Comparison of ENCODE assay signal across 8 mouse cellular contexts in the genomic region with DNA sequence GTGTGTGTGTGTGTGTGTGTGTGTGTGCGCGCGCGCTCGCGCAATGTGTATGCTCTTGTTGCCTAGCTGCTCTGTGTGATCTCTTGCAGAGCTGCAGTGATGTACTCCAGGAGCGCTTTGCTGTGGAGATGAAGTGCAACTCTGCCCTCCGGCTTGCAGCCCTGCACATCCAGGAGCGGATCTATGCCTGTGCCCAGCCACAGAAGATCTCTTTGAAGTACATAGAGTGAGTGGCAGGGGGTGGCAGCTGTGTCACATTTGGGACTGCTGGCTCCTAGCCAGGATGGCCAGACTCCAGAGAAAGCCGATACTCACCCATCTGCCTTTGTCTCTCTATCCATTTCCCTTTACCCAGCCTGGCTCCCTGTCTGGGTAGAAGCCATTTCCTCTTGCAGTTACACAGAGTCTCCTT. TPM values are rescaled to one million over a fixed set of nuclear protein-coding genes. Genes with fewer than 3 reads are reported as not detected.
DNase-seq lines count a peak whose midpoint lies in the region; ATAC-seq lines count a peak whose summit lies in the region.

No protein-coding gene starts in this region.

- 54% methylated on average over 10 of the region's 10 CpGs for WGBS in heart, embryonic 13.5 days
- 59% methylated on average over 10 of the region's 10 CpGs for WGBS in forebrain, embryonic 13.5 days
- WGBS in neural tube, embryonic 14.5 days: 50% methylated on average over 10 of the region's 10 CpGs

- DNase-seq in heart, adult 8-10 months (ENCODE audit: low spot score): no peak
- peak; percentile 60 for DNase-seq in adrenal gland, postnatal 14 days
- DNase-seq in kidney, postnatal 25 days: peak; percentile 45 to 54
- no peak for DNase-seq in urinary bladder, postnatal 25 days (ENCODE audit: low spot score)
- DNase-seq in cerebellum, adult 8-10 months: no peak

- peaks cover 29% of the 10 kb centered on the region for H3K4me1 ChIP-seq in heart, embryonic 13.5 days
- H3K4me1 ChIP-seq in forebrain, embryonic 13.5 days: peaks cover 16% of the 10 kb centered on the region
- H3K4me1 ChIP-seq in neural tube, embryonic 14.5 days (ENCODE audit: control insufficient read depth, insufficient read depth, low read length): 0 out of 2 replicates have a peak, but pooled peaks cover 3% of the 10 kb centered on the region

- no peak overlapping the region for H3K9ac ChIP-seq in heart, embryonic 13.5 days
- 0 out of 2 replicates have a peak overlapping the region, but pooled peaks have one; percentile 17 for H3K9ac ChIP-seq in forebrain, embryonic 13.5 days
- H3K9ac ChIP-seq in neural tube, embryonic 14.5 days (replicated peaks; ENCODE audit: low read depth, low read length): no peak overlapping the region

- H3K4me2 ChIP-seq in heart, embryonic 13.5 days: peak overlapping the region; percentile 27
- H3K4me2 ChIP-seq in forebrain, embryonic 13.5 days: 0 out of 2 replicates have a peak overlapping the region, but pooled peaks have one; percentile 17
- H3K4me2 ChIP-seq in neural tube, embryonic 14.5 days (ENCODE audit: low read depth, low read length): no peak overlapping the region

- no peaks in the 10 kb centered on the region for H3K9me3 ChIP-seq in heart, embryonic 13.5 days
- H3K9me3 ChIP-seq in forebrain, embryonic 13.5 days (replicated peaks): no peaks in the 10 kb centered on the region
- H3K9me3 ChIP-seq in neural tube, embryonic 14.5 days (ENCODE audit: control insufficient read depth, low read length): no peaks in the 10 kb centered on the region

- H3K27ac ChIP-seq in heart, embryonic 13.5 days (replicated peaks): peak overlapping the region; percentile 34; the same call in 1 of the 2 replicates
- no peak overlapping the region for H3K27ac ChIP-seq in forebrain, embryonic 13.5 days
- peak overlapping the region; percentile 16; the same call in 1 of the 2 replicates for H3K27ac ChIP-seq in neural tube, embryonic 14.5 days (ENCODE audit: low read depth, low read length)

- ATAC-seq in heart, embryonic 13.5 days (ENCODE audit: extremely low read depth, insufficient number of reproducible peaks, low FRiP score, low TSS enrichment): 0 out of 2 replicates have a peak, but pooled peaks have one; percentile 44
- ATAC-seq in forebrain, embryonic 13.5 days: peak; percentile 81
- peak; percentile 94 for ATAC-seq in neural tube, embryonic 14.5 days (ENCODE audit: low read depth)

- H3K36me3 ChIP-seq in heart, embryonic 13.5 days: no peaks in the 10 kb centered on the region
- no peaks in the 10 kb centered on the region for H3K36me3 ChIP-seq in forebrain, embryonic 13.5 days (ENCODE audit: poor library complexity, severe bottlenecking)
- H3K36me3 ChIP-seq in neural tube, embryonic 14.5 days (ENCODE audit: control insufficient read depth, insufficient read depth, low read length): no peaks in the 10 kb centered on the region

- H3K27me3 ChIP-seq in heart, embryonic 13.5 days (replicated peaks): no peaks in the 10 kb centered on the region
- no peaks in the 10 kb centered on the region for H3K27me3 ChIP-seq in forebrain, embryonic 13.5 days
- no peaks in the 10 kb centered on the region for H3K27me3 ChIP-seq in neural tube, embryonic 14.5 days (ENCODE audit: control insufficient read depth, insufficient read depth, low read length)

- no peak overlapping the region for H3K4me3 ChIP-seq in heart, embryonic 13.5 days
- no peak overlapping the region for H3K4me3 ChIP-seq in forebrain, embryonic 13.5 days
- H3K4me3 ChIP-seq in neural tube, embryonic 14.5 days (ENCODE audit: low read depth, low read length): no peak overlapping the region

RNA-seq across cellular contexts. Expression of a gene that starts 25.9 kb away (rescaled TPM):
- polyA plus RNA-seq in heart, embryonic 13.5 days (2015; fragmentation: Nextera tagmentation; extraction: Ambion mirVana): 11.1 and 11.4 TPM in 2 replicates
- total RNA-seq in heart, adult 8-10 months (2022): 1 to 10 TPM; 2.7 to 6.8 (median 3.3) TPM
- 12.0 and 13.4 TPM in 2 replicates for total RNA-seq in adrenal gland, postnatal 14 days (2021)
- 16.6 and 22.1 TPM in 2 replicates for polyA plus RNA-seq in forebrain, embryonic 13.5 days (2015; fragmentation: Nextera tagmentation; extraction: Ambion mirVana)
- 27.0 and 27.5 TPM in 2 replicates for polyA plus RNA-seq in neural tube, embryonic 14.5 days (2014; fragmentation: Nextera tagmentation; extraction: Ambion mirVana)

Comparison
In these comparisons a context has a peak if more than half of its experiments do, and no peak if none do; other contexts are left out.
1. ATAC-seq: peak in every context shown above with its lines; median percentile 94 in neural tube, embryonic 14.5 days; 81 in forebrain, embryonic 13.5 days; 44 in heart, embryonic 13.5 days.
2. DNase-seq: peak in adrenal gland, postnatal 14 days (single experiment) and kidney, postnatal 25 days (2 of 2); none in heart, adult 8-10 months (single experiment), urinary bladder, postnatal 25 days (single experiment) and cerebellum, adult 8-10 months (single experiment).